Mouse (Mus musculus): Measurements from ENCODE around the gene Phka1.
"Not testable (repeated sequence)": the region's sequence is repeated elsewhere in the genome, so short reads cannot be mapped to it uniquely, and the experiment has no call there.

Gene Phka1

GRCm38 (mm10) chrX:102643823-102644572, at the start of gene Phka1:
Phka1 (minus strand) TSS chrX:102644246.
- DNase-seq, result peak; percentile 16 to 24

GRCm38 (mm10) chrX:102689252-102689651, 45.2 kb upstream of the Phka1 start:
- not testable (repeated sequence) for DNase-seq

- not testable (repeated sequence) for DNase-seq
Observed at GRCm38 (mm10) chrX:102686872-102687271, 42.8 kb upstream of the Phka1 start, which contains the start of gene Gm3880. Gm3880 (minus strand) TSS chrX:102686972.

GRCm38 (mm10) chrX:102684706-102685105, 40.7 kb upstream of the Phka1 start:
- not testable (repeated sequence) for DNase-seq

- DNase-seq, result no peak
Observed at GRCm38 (mm10) chrX:102666641-102667040, 22.6 kb upstream of the Phka1 start.

GRCm38 (mm10) chrX:102660712-102661111, 16.7 kb upstream of the Phka1 start:
- no peak for DNase-seq

- DNase-seq, result no peak
Observed at GRCm38 (mm10) chrX:102645691-102646090, 1.6 kb upstream of the Phka1 start.

- DNase-seq, result no peak
Observed at GRCm38 (mm10) chrX:102645146-102645545, 1.1 kb upstream of the Phka1 start.

- no peak for DNase-seq
Observed at GRCm38 (mm10) chrX:102644573-102644951, 516 bp upstream of the Phka1 start.

GRCm38 (mm10) chrX:102601269-102601668, 42.8 kb downstream of the Phka1 start:
- no peak for DNase-seq

- no peak for DNase-seq
Observed at GRCm38 (mm10) chrX:102588560-102588959, 55.5 kb downstream of the Phka1 start.

- no peak for DNase-seq
Observed at GRCm38 (mm10) chrX:102571186-102571585, 72.9 kb downstream of the Phka1 start.

GRCm38 (mm10) chrX:102556906-102557305, 87.1 kb downstream of the Phka1 start:
- no peak for DNase-seq

- DNase-seq, result no peak
Observed at GRCm38 (mm10) chrX:102509205-102509604, 134.8 kb downstream of the Phka1 start.

- DNase-seq, result peak; percentile 40
Observed at GRCm38 (mm10) chrX:102504644-102505481, 139.2 kb downstream of the Phka1 start, which contains the start of gene Hdac8. Hdac8 (minus strand) TSS chrX:102505359.

- no peak for DNase-seq
Observed at GRCm38 (mm10) chrX:102504179-102504578, 139.9 kb downstream of the Phka1 start.

- no peak for DNase-seq
Observed at GRCm38 (mm10) chrX:102493992-102494730, 149.9 kb downstream of the Phka1 start.

- DNase-seq, result no peak
Observed at GRCm38 (mm10) chrX:102485575-102485974, 158.5 kb downstream of the Phka1 start.

GRCm38 (mm10) chrX:102479665-102480064, 164.4 kb downstream of the Phka1 start:
- no peak for DNase-seq

- no peak for DNase-seq
Observed at GRCm38 (mm10) chrX:102478965-102479364, 165.1 kb downstream of the Phka1 start.

- DNase-seq, result no peak
Observed at GRCm38 (mm10) chrX:102478481-102478880, 165.6 kb downstream of the Phka1 start.

GRCm38 (mm10) chrX:102476784-102477183, 167.3 kb downstream of the Phka1 start:
- DNase-seq, result peak; percentile 41 to 43

- no peak for DNase-seq
Observed at GRCm38 (mm10) chrX:102475555-102475954, 168.5 kb downstream of the Phka1 start.

Data from thymus, postnatal 36 days (tissue).